Mouse (Mus musculus): Measurements from ENCODE around the gene Pcdh15.

GRCm38 (mm10) chr10:74053059-74053458 is 953.9 kb downstream of the Pcdh15 start:
- no peak for TF ChIP-seq CTCF (IDR thresholded peaks at IDR 0.05 in 2 of 3, conservative IDR thresholded peaks at IDR 0.05 in 1 of 3; ENCODE audit: control insufficient read depth in 1 of 3, insufficient read depth in 1 of 3, low read depth in 2 of 3, low read length in 3 of 3, poor library complexity in 1 of 3, severe bottlenecking in 1 of 3)
- no peak for TF ChIP-seq BHLHE40 (IDR thresholded peaks at IDR 0.05; ENCODE audit: borderline replicate concordance, low read depth, low read length)
- no peak for TF ChIP-seq POLR2A (IDR thresholded peaks at IDR 0.05; ENCODE audit: control insufficient read depth in 1 of 2, insufficient read depth in 1 of 2, low read depth in 1 of 2, low read length in 2 of 2, poor library complexity in 1 of 2)
- TF ChIP-seq USF1 (IDR thresholded peaks at IDR 0.05; ENCODE audit: low read depth, low read length), result no peak

Data from MEL (cell line).